Mouse (Mus musculus) MEL (cell line): ENCODE measurements at regions not wholly inside any gene's neighbourhood (a gene's known extent, or its start where the extent isn't known, plus 50 kb on each side); places are given as distances from the start of the nearest gene placed in this dataset.

ENCODE experiments used
- DNase-seq: peaks from one replicate; pipeline ENCODE4 v3.0.0; 2011; ENCODE audit warnings: low read depth, low spot score
- H3K27ac ChIP-seq: 2 replicates; pipeline ENCODE4 v1.5.1; 2012; ENCODE audit warnings: low read depth, mild to moderate bottlenecking, control low read depth, low read length, moderate library complexity; ENCODE audit not compliant: control insufficient read depth
- H3K27me3 ChIP-seq, 2 experiments: fragments of 150-350 bp in 1 of 2; sonication (generic) in 1 of 2; 2 replicates each; pipeline ENCODE4 v1.6.1; 2012; ENCODE audit warnings: low read length in 2 of 2, mild to moderate bottlenecking in 2 of 2, improper control_type of control experiment in 1 of 2, moderate library complexity in 1 of 2; ENCODE audit not compliant: insufficient read depth in 2 of 2, control insufficient read depth in 1 of 2
- H3K36me3 ChIP-seq, 2 experiments: 2 replicates each; pipeline ENCODE4 v1.6.1; 2012 to 2014; ENCODE audit warnings: low read length in 2 of 2, improper control_type of control experiment in 1 of 2, inconsistent platforms in 1 of 2, mild to moderate bottlenecking in 1 of 2; ENCODE audit not compliant: insufficient read depth in 2 of 2, control insufficient read depth in 1 of 2
- H3K4me1 ChIP-seq, 2 experiments: fragments of 150-350 bp in 1 of 2; sonication (generic) in 1 of 2; 2 replicates each; pipeline ENCODE4 v1.6.1; 2012; ENCODE audit warnings: low read length in 2 of 2, improper control_type of control experiment in 1 of 2, mild to moderate bottlenecking in 1 of 2; ENCODE audit not compliant: insufficient read depth in 2 of 2, control insufficient read depth in 1 of 2
- H3K4me3 ChIP-seq, 2 experiments: fragments of 150-350 bp in 1 of 2; sonication (generic) in 1 of 2; 2 replicates each; pipeline ENCODE4 v1.5.1; 2012; ENCODE audit warnings: low read depth in 2 of 2, low read length in 2 of 2, mild to moderate bottlenecking in 2 of 2, moderate library complexity in 2 of 2, control low read depth in 1 of 2, improper control_type of control experiment in 1 of 2; ENCODE audit not compliant: control insufficient read depth in 1 of 2, insufficient read depth in 1 of 2
- H3K79me2 ChIP-seq: 2 replicates; pipeline ENCODE4 v1.6.1; 2012; ENCODE audit warnings: mild to moderate bottlenecking, low read length, moderate library complexity; ENCODE audit not compliant: control insufficient read depth, poor library complexity, insufficient read depth
- H3K9ac ChIP-seq: 2 replicates; pipeline ENCODE4 v1.6.1; 2012; ENCODE audit warnings: low read depth, mild to moderate bottlenecking, control low read depth, low read length, moderate library complexity; ENCODE audit not compliant: control insufficient read depth, poor library complexity, severe bottlenecking
- H3K9me3 ChIP-seq: fragments of 150-350 bp; sonication (generic); replicated peaks from 2 replicates; pipeline ENCODE4 v1.6.1; 2012; ENCODE audit warnings: mild to moderate bottlenecking, low read length, improper control_type of control experiment, moderate library complexity; ENCODE audit not compliant: insufficient read depth
- CHD2 ChIP-seq: IDR thresholded peaks from 2 replicates; pipeline ENCODE4 v1.6.1; 2011; ENCODE audit warnings: low read length, improper control_type of control experiment
- CTCF ChIP-seq, 3 experiments: IDR thresholded peaks in 2 of 3; conservative IDR thresholded peaks in 1 of 3; 2 replicates each; pipeline ENCODE4 v1.5.1; 2011 to 2012; ENCODE audit warnings: low read length in 3 of 3, low read depth in 2 of 3, mild to moderate bottlenecking in 2 of 3, improper control_type of control experiment in 1 of 3, inconsistent platforms in 1 of 3, mixed read lengths in 1 of 3, moderate library complexity in 1 of 3; ENCODE audit not compliant: control insufficient read depth in 1 of 3, insufficient read depth in 1 of 3, poor library complexity in 1 of 3, severe bottlenecking in 1 of 3
- GABPA ChIP-seq: IDR thresholded peaks from 2 replicates; pipeline ENCODE4 v1.6.1; 2012; ENCODE audit warnings: low read depth, mild to moderate bottlenecking, inconsistent platforms, low read length, improper control_type of control experiment, moderate library complexity
- GATA1 ChIP-seq: IDR thresholded peaks from 2 replicates; pipeline ENCODE4 v1.6.1; 2011; ENCODE audit warnings: low read depth, low read length, improper control_type of control experiment
- HCFC1 ChIP-seq: IDR thresholded peaks from 2 replicates; pipeline ENCODE4 v1.6.1; 2012; ENCODE audit warnings: low read depth, mild to moderate bottlenecking, inconsistent platforms, low read length, improper control_type of control experiment, moderate library complexity
- MAFK ChIP-seq: IDR thresholded peaks from 2 replicates; pipeline ENCODE4 v1.6.1; 2011; ENCODE audit warnings: low read depth, mild to moderate bottlenecking, low read length, improper control_type of control experiment, borderline replicate concordance
- MAX ChIP-seq: IDR thresholded peaks from 2 replicates; pipeline ENCODE4 v1.6.1; 2011; ENCODE audit warnings: low read length, improper control_type of control experiment
- MAZ ChIP-seq: IDR thresholded peaks from 2 replicates; pipeline ENCODE4 v1.6.1; 2012; ENCODE audit warnings: low read depth, mild to moderate bottlenecking, inconsistent platforms, low read length, improper control_type of control experiment
- MXI1 ChIP-seq: IDR thresholded peaks from 2 replicates; pipeline ENCODE4 v1.6.1; 2011; ENCODE audit warnings: mild to moderate bottlenecking, low read depth, low read length, improper control_type of control experiment
- NELFE ChIP-seq: IDR thresholded peaks from 2 replicates; pipeline ENCODE4 v1.6.1; 2011; ENCODE audit warnings: low read depth, low read length, improper control_type of control experiment
- NRF1 ChIP-seq: IDR thresholded peaks from 2 replicates; pipeline ENCODE4 v1.6.1; 2014; ENCODE audit warnings: low read depth, mild to moderate bottlenecking, inconsistent platforms, low read length, improper control_type of control experiment, moderate library complexity; ENCODE audit not compliant: poor library complexity, insufficient read depth, severe bottlenecking
- POLR2A ChIP-seq, 2 experiments: IDR thresholded peaks; 2 replicates each; pipeline ENCODE4 v1.6.1; 2011 to 2012; ENCODE audit warnings: low read length in 2 of 2, mild to moderate bottlenecking in 2 of 2, control low read depth in 1 of 2, improper control_type of control experiment in 1 of 2, low read depth in 1 of 2, moderate library complexity in 1 of 2; ENCODE audit not compliant: control insufficient read depth in 1 of 2, insufficient read depth in 1 of 2, poor library complexity in 1 of 2
- POLR2AphosphoS2 ChIP-seq: IDR thresholded peaks from 2 replicates; pipeline ENCODE4 v1.6.1; 2011; ENCODE audit warnings: low read length, improper control_type of control experiment
- RAD21 ChIP-seq: IDR thresholded peaks from 2 replicates; pipeline ENCODE4 v1.6.1; 2011; ENCODE audit warnings: mild to moderate bottlenecking, low read depth, low read length, improper control_type of control experiment
- RCOR1 ChIP-seq: IDR thresholded peaks from 2 replicates; pipeline ENCODE4 v1.6.1; 2012; ENCODE audit warnings: low read depth, mild to moderate bottlenecking, inconsistent platforms, low read length, improper control_type of control experiment
- SMC3 ChIP-seq: IDR thresholded peaks from 2 replicates; pipeline ENCODE4 v1.6.1; 2011; ENCODE audit warnings: low read depth, low read length, improper control_type of control experiment
- TBP ChIP-seq: IDR thresholded peaks from 2 replicates; pipeline ENCODE4 v1.8.0; 2011; ENCODE audit warnings: low read depth, low read length, improper control_type of control experiment
- USF1 ChIP-seq: IDR thresholded peaks from 2 replicates; pipeline ENCODE4 v1.6.1; 2014; ENCODE audit warnings: low read depth, mild to moderate bottlenecking, inconsistent platforms, low read length, improper control_type of control experiment, moderate library complexity
- USF2 ChIP-seq, 2 experiments: IDR thresholded peaks; 2 replicates each; pipeline ENCODE4 v1.6.1; 2011 to 2012; ENCODE audit warnings: improper control_type of control experiment in 2 of 2, low read length in 2 of 2, borderline replicate concordance in 1 of 2, inconsistent platforms in 1 of 2, low read depth in 1 of 2, mild to moderate bottlenecking in 1 of 2; ENCODE audit not compliant: insufficient read depth in 1 of 2
- ZC3H11A ChIP-seq: IDR thresholded peaks from 2 replicates; pipeline ENCODE4 v1.6.1; 2012; ENCODE audit warnings: low read depth, mild to moderate bottlenecking, inconsistent platforms, low read length, improper control_type of control experiment
- ZKSCAN1 ChIP-seq: IDR thresholded peaks from 2 replicates; pipeline ENCODE4 v1.6.1; 2012; ENCODE audit warnings: low read depth, mild to moderate bottlenecking, inconsistent platforms, low read length, improper control_type of control experiment, moderate library complexity
- ZNF384 ChIP-seq: IDR thresholded peaks from 2 replicates; pipeline ENCODE4 v1.6.1; 2012; ENCODE audit warnings: low read depth, mild to moderate bottlenecking, inconsistent platforms, low read length, improper control_type of control experiment

GRCm38 (mm10) chr12:96239642-96240041 is 547.6 kb downstream of the Flrt2 start:
- Histone ChIP-seq H3K27ac (no peak overlapping the region), H3K4me1 (no peaks in the 10 kb centered on the region), H3K79me2 (no peaks in the 10 kb centered on the region), H3K36me3 (no peaks in the 10 kb centered on the region), H3K9me3 (no peaks in the 10 kb centered on the region), H3K4me3 (no peak overlapping the region), H3K9ac (no peak overlapping the region), H3K27me3 (no peaks in the 10 kb centered on the region)
- DNase-seq, result no peak
- TF ChIP-seq CHD2, result no peak
- no peak for TF ChIP-seq POLR2A (IDR thresholded peaks at IDR 0.05; ENCODE audit: control insufficient read depth in 1 of 2, insufficient read depth in 1 of 2, low read depth in 1 of 2, low read length in 2 of 2, poor library complexity in 1 of 2)
- no peak for TF ChIP-seq NELFE
- TF ChIP-seq MAX, result no peak
- TF ChIP-seq MAZ, result no peak
- TF ChIP-seq USF1, result no peak
- no peak for TF ChIP-seq ZNF384
- no peak for TF ChIP-seq GABPA
- no peak for TF ChIP-seq CTCF (IDR thresholded peaks at IDR 0.05 in 2 of 3, conservative IDR thresholded peaks at IDR 0.05 in 1 of 3; ENCODE audit: control insufficient read depth in 1 of 3, insufficient read depth in 1 of 3, low read depth in 2 of 3, low read length in 3 of 3, poor library complexity in 1 of 3, severe bottlenecking in 1 of 3)
- no peak for TF ChIP-seq HCFC1
- no peak for TF ChIP-seq POLR2AphosphoS2
- TF ChIP-seq USF2 (IDR thresholded peaks at IDR 0.05; ENCODE audit: borderline replicate concordance in 1 of 2, insufficient read depth in 1 of 2, low read depth in 1 of 2, low read length in 2 of 2), result no peak
- no peak for TF ChIP-seq MXI1

DNA sequence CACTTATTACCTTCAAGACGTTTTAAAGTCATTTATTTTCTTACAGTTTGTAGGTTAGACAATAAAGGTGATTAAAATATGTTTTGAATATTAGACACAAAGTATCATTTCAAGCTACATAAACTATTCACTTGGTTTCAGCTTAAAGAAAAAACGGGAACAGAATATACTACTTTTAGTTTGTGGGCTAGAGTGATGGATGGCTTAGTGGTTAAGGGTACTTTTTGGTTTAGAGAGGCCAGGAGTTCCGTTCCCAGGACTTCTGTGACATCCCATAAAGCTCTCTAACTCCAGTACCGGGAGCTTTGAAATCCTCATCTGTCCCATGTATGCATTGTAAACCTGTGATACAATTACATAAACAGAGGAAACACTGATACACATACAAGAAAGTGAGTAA is 570.0 kb downstream of the Flrt2 start:
- Histone ChIP-seq H3K79me2 (no peaks in the 10 kb centered on the region), H3K36me3 (no peaks in the 10 kb centered on the region), H3K9me3 (no peaks in the 10 kb centered on the region), H3K27ac (no peak overlapping the region), H3K27me3 (no peaks in the 10 kb centered on the region), H3K4me3 (no peak overlapping the region), H3K9ac (no peak overlapping the region), H3K4me1 (no peaks in the 10 kb centered on the region)
- TF ChIP-seq USF1 (no peak), USF2 (IDR thresholded peaks at IDR 0.05; ENCODE audit: borderline replicate concordance in 1 of 2, insufficient read depth in 1 of 2, low read depth in 1 of 2, low read length in 2 of 2) (no peak), RAD21 (no peak), HCFC1 (no peak), NRF1 (no peak), TBP (no peak), GATA1 (no peak), ZNF384 (no peak), CTCF (IDR thresholded peaks at IDR 0.05 in 2 of 3, conservative IDR thresholded peaks at IDR 0.05 in 1 of 3; ENCODE audit: control insufficient read depth in 1 of 3, insufficient read depth in 1 of 3, low read depth in 2 of 3, low read length in 3 of 3, poor library complexity in 1 of 3, severe bottlenecking in 1 of 3) (no peak), CHD2 (no peak), RCOR1 (no peak), MAFK (no peak), MAX (no peak), POLR2AphosphoS2 (no peak), ZC3H11A (no peak), ZKSCAN1 (no peak), SMC3 (no peak)
- no peak for DNase-seq
